ENCODE assay signal across 27 mouse cellular contexts in the genomic region with DNA sequence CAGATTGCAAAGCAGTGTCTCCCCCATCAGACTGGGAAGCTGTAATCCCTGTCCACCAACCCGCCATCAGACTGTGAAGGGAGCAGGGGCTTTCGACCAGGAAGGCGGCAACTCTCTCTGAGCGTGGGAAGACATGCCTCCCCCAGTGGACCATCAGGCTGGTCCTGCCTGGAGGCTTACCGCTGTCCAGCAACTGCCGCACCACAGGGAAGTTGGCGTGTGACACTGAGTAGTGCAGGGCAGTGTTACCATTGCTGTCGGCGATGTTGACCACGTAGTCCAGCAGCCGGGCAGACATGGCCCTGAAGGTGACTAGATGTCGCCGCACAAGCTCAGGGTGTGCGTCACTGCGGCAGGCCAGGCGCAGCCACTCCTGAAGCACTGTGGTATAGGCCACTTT. TPM values are rescaled to one million over a fixed set of nuclear protein-coding genes. Genes with fewer than 3 reads are reported as not detected.
DNase-seq lines count a peak whose midpoint lies in the region; ATAC-seq and TF ChIP-seq lines count a peak whose summit lies in the region.
"Had no signal": no experiment of that assay in that cellular context is flagged by ENCODE, and none has a peak within 500 bp of the region (broad histone marks: within the 10 kb centered on the region; RNA-seq: fewer than 3 reads in every experiment).

No protein-coding gene starts in this region.

- H3K27ac ChIP-seq in embryonic facial prominence, embryonic 15.5 days (replicated peaks) = 0 out of 2 replicates have a peak overlapping the region, but pooled peaks have one; percentile 2
- H3K27ac ChIP-seq in embryonic facial prominence, embryonic 10.5 days (replicated peaks) = no peak overlapping the region
- H3K27ac ChIP-seq in ES-E14 (ENCODE audit: insufficient read depth, low read depth, low read length, poor library complexity, severe bottlenecking) = peak overlapping the region; percentile 8; the same call in 1 of the 2 replicates
- H3K27ac ChIP-seq: embryonic facial prominence, embryonic 12.5 days; forebrain, embryonic 12.5 days; hindbrain, embryonic 10.5 days; hindbrain, embryonic 13.5 days; intestine, embryonic 15.5 days had no signal

- no peaks in the 10 kb centered on the region for H3K27me3 ChIP-seq in embryonic facial prominence, embryonic 15.5 days
- H3K27me3 ChIP-seq in embryonic facial prominence, embryonic 10.5 days (replicated peaks; ENCODE audit: low read depth, poor library complexity, severe bottlenecking) = no peaks in the 10 kb centered on the region
- H3K27me3 ChIP-seq: embryonic facial prominence, embryonic 12.5 days; forebrain, embryonic 12.5 days; hindbrain, embryonic 13.5 days; intestine, embryonic 15.5 days had no signal

- H3K4me2 ChIP-seq in embryonic facial prominence, embryonic 15.5 days (replicated peaks) = no peak overlapping the region
- H3K4me2 ChIP-seq: embryonic facial prominence, embryonic 12.5 days; forebrain, embryonic 12.5 days; heart, embryonic 11.5 days; hindbrain, embryonic 13.5 days; intestine, embryonic 15.5 days had no signal

- in situ Hi-C loops in ES-E14 (cut with MboI; ENCODE audit: low sequenced_read_pairs in 2 of 2, unreplicated experiment in 2 of 2) = no loop called here

- no peak for DNase-seq in embryonic facial prominence, embryonic 10.5 days (ENCODE audit: low spot score)
- DNase-seq in testis, postnatal 10 days (ENCODE audit: low spot score) = peak; percentile 38
- no peak for DNase-seq in testis, postnatal 14 days (ENCODE audit: low spot score)
- DNase-seq in ES-E14 (ENCODE audit: low read depth, low spot score) = no peak
- DNase-seq in spleen, postnatal 36 days (ENCODE audit: low spot score in 2 of 2) = no peak
- no peak for DNase-seq in heart, postnatal 14 days
- DNase-seq: adrenal gland, adult 8-10 months; adrenal gland, postnatal 25 days; cerebellum, adult 11-12 months; cerebellum, adult 8-10 months; cerebellum, postnatal 36 days; gastrocnemius, postnatal 10 days; gastrocnemius, postnatal 36 days; heart, postnatal 36 days; kidney, adult 11 months had no signal

- WGBS in embryonic facial prominence, embryonic 15.5 days = 86% methylated on average over 16 of the region's 16 CpGs
- WGBS in embryonic facial prominence, embryonic 10.5 days = 92% methylated on average over 16 of the region's 16 CpGs

- H3K4me3 ChIP-seq in embryonic facial prominence, embryonic 15.5 days (replicated peaks) = no peak overlapping the region
- no peak overlapping the region for H3K4me3 ChIP-seq in embryonic facial prominence, embryonic 10.5 days
- peak overlapping the region in 1 of 2 experiments; percentile 15; a peak in 1 of 4 replicates for H3K4me3 ChIP-seq in ES-E14 (ENCODE audit: insufficient read depth in 1 of 2, low read depth in 1 of 2, low read length in 2 of 2, poor library complexity in 1 of 2, severe bottlenecking in 1 of 2)
- H3K4me3 ChIP-seq: embryonic facial prominence, embryonic 12.5 days; erythroblast, embryonic 14.5 days; forebrain, embryonic 12.5 days; hindbrain, embryonic 10.5 days; hindbrain, embryonic 13.5 days; intestine, embryonic 15.5 days had no signal

- H3K36me3 ChIP-seq in embryonic facial prominence, embryonic 15.5 days = peaks cover 82% of the 10 kb centered on the region
- peaks cover 93% of the 10 kb centered on the region for H3K36me3 ChIP-seq in embryonic facial prominence, embryonic 10.5 days (replicated peaks)
- H3K36me3 ChIP-seq in ES-E14 (ENCODE audit: control insufficient read depth, insufficient read depth, low read length, poor library complexity, severe bottlenecking) = peaks cover 53% of the 10 kb centered on the region

- H3K4me1 ChIP-seq in embryonic facial prominence, embryonic 15.5 days = peaks cover 7% of the 10 kb centered on the region
- H3K4me1 ChIP-seq in embryonic facial prominence, embryonic 10.5 days = peaks cover 6% of the 10 kb centered on the region
- peaks cover 7 to 17% of the 10 kb centered on the region in 2 experiments; a peak in 2 of 4 replicates for H3K4me1 ChIP-seq in ES-E14 (ENCODE audit: control insufficient read depth in 2 of 2, insufficient read depth in 2 of 2, low read length in 2 of 2, poor library complexity in 1 of 2)
- H3K4me1 ChIP-seq: forebrain, embryonic 12.5 days; intestine, embryonic 15.5 days had no signal

- no peaks in the 10 kb centered on the region for H3K9me3 ChIP-seq in embryonic facial prominence, embryonic 15.5 days (replicated peaks)
- H3K9me3 ChIP-seq in embryonic facial prominence, embryonic 10.5 days = no peaks in the 10 kb centered on the region
- no peaks in the 10 kb centered on the region for H3K9me3 ChIP-seq in ES-E14 (ENCODE audit: control insufficient read depth, insufficient read depth, low read depth, low read length)
- H3K9me3 ChIP-seq: embryonic facial prominence, embryonic 12.5 days; forebrain, embryonic 12.5 days; hindbrain, embryonic 10.5 days; hindbrain, embryonic 13.5 days; intestine, embryonic 15.5 days had no signal

- no peak overlapping the region for H3K9ac ChIP-seq in embryonic facial prominence, embryonic 15.5 days
- H3K9ac ChIP-seq in ES-E14 (ENCODE audit: insufficient read depth, low read depth, low read length, poor library complexity, severe bottlenecking) = peak overlapping the region; percentile 2; the same call in 1 of the 2 replicates
- H3K9ac ChIP-seq: embryonic facial prominence, embryonic 12.5 days; forebrain, embryonic 12.5 days; hindbrain, embryonic 13.5 days; intestine, embryonic 15.5 days had no signal

- intact Hi-C loops in heart, postnatal 14 days (cut with DNase I) = no loop called here

- no peak for ATAC-seq in embryonic facial prominence, embryonic 15.5 days (ENCODE audit: insufficient number of reproducible peaks, low FRiP score, low TSS enrichment, low read depth)
- ATAC-seq: activated CD4-positive, CD25-positive, alpha-beta regulatory T cell, adult 4 months; CD4-positive, CD25-positive, alpha-beta regulatory T cell, adult 4 months; forebrain, embryonic 16.5 days; hindbrain, embryonic 16.5 days; intestine, embryonic 15.5 days had no signal

TF ChIP-seq in ES-E14, 5 proteins besides CTCF, POLR2A, EP300 and RAD21:
- TF ChIP-seq HCFC1 (IDR thresholded peaks at IDR 0.05; ENCODE audit: borderline replicate concordance, insufficient read depth, low read length) (no peak), MAFK (IDR thresholded peaks at IDR 0.05; ENCODE audit: insufficient read depth, low read depth, low read length) (no peak), ZNF384 (IDR thresholded peaks at IDR 0.05; ENCODE audit: low read depth, low read length) (no peak), ZC3H11A (IDR thresholded peaks at IDR 0.05; ENCODE audit: borderline replicate concordance, low read depth, low read length) (no peak), CHD2 (IDR thresholded peaks at IDR 0.05; ENCODE audit: low read depth, low read length) (no peak)

RNA-seq across cellular contexts. Expression of a gene that starts 14.2 kb away (rescaled TPM):
- 80.1 and 83.4 TPM in 2 replicates for polyA plus RNA-seq in embryonic facial prominence, embryonic 15.5 days (2015; fragmentation: Nextera tagmentation; extraction: Ambion mirVana)
- 187 TPM in 2 replicates for polyA plus RNA-seq in embryonic facial prominence, embryonic 10.5 days (2016; fragmentation: Nextera tagmentation; extraction: Ambion mirVana)
- 127 and 169 TPM in 2 replicates for total RNA-seq in ES-E14 (2012; rRNA removed)
- 1 to 10 TPM; 4.7 to 6.5 TPM for total RNA-seq in heart, postnatal 14 days (2021)

RNA-seq across cellular contexts. Expression of a gene that starts 24.2 kb away (rescaled TPM):
- 25.2 and 26.2 TPM in 2 replicates for polyA plus RNA-seq in embryonic facial prominence, embryonic 15.5 days (2015; fragmentation: Nextera tagmentation; extraction: Ambion mirVana)
- 15.3 and 17.8 TPM in 2 replicates for polyA plus RNA-seq in embryonic facial prominence, embryonic 10.5 days (2016; fragmentation: Nextera tagmentation; extraction: Ambion mirVana)
- total RNA-seq in ES-E14 (2012; rRNA removed) = 32.6 and 51.6 TPM in 2 replicates
- 10 to 100 TPM; 52.6 to 53.3 TPM for total RNA-seq in heart, postnatal 14 days (2021)
- polyA plus RNA-seq: activated CD4-positive, CD25-positive, alpha-beta regulatory T cell, adult 4 months; CD4-positive, CD25-positive, alpha-beta regulatory T cell, adult 4 months had no signal

RNA-seq across cellular contexts. Expression of a gene that starts 51.1 kb away (rescaled TPM):
- 35.5 and 39.4 TPM in 2 replicates for polyA plus RNA-seq in embryonic facial prominence, embryonic 15.5 days (2015; fragmentation: Nextera tagmentation; extraction: Ambion mirVana)
- polyA plus RNA-seq in embryonic facial prominence, embryonic 10.5 days (2016; fragmentation: Nextera tagmentation; extraction: Ambion mirVana) = 51.6 and 55.9 TPM in 2 replicates
- 95.7 and 184 TPM in 2 replicates for total RNA-seq in ES-E14 (2012; rRNA removed)
- total RNA-seq in heart, postnatal 14 days (2021) = 1 to 10 TPM; 3.4 to 3.8 TPM

Comparison
In these comparisons a context has a peak if more than half of its experiments do, and no peak if none do; other contexts are left out.
1. RNA of a gene that starts 14.2 kb away (total RNA-seq): 127 to 169 TPM in ES-E14; 4.7 to 6.5 TPM in heart, postnatal 14 days; every median in the first group is over 10 times any median in the second.
2. RNA of a gene that starts 51.1 kb away (total RNA-seq): 95.7 to 184 TPM in ES-E14; 3.4 to 3.8 TPM in heart, postnatal 14 days; every median in the first group is over 10 times any median in the second.